ENCODE assay signal across 8 mouse cellular contexts in genomic region chr3:81932141-81933101, GRCm38 (mm10). TPM values are rescaled to one million over a fixed set of nuclear protein-coding genes. Genes with fewer than 3 reads are reported as not detected.
DNase-seq lines count a peak whose midpoint lies in the region; ATAC-seq and TF ChIP-seq lines count a peak whose summit lies in the region.

TSS of gene Ctso (plus strand) at chr3:81932601.

- ATAC-seq in lung, embryonic 15.5 days (ENCODE audit: borderline replicate concordance, extremely low read depth, low FRiP score, low TSS enrichment), result peak; percentile 93

- H3K4me3 ChIP-seq in hindbrain, embryonic 10.5 days, result peak within 1 kb of the TSS; percentile 81
- H3K4me3 ChIP-seq in lung, embryonic 15.5 days, result peak within 1 kb of the TSS; percentile 96
- peak within 1 kb of the TSS; percentile 72 for H3K4me3 ChIP-seq in olfactory bulb, adult 2 months (ENCODE audit: insufficient read depth, low read depth, low read length)

- peak within 1 kb of the TSS; percentile 54 for H3K4me2 ChIP-seq in lung, embryonic 15.5 days

- peak; percentile 88 for DNase-seq in MN1 (ENCODE audit: low spot score)
- DNase-seq in cerebellum, adult 9-11 months, result peak; percentile 79
- DNase-seq in frontal cortex, adult 2 months (ENCODE audit: extremely low spot score in 1 of 2, low spot score in 1 of 2), result peak; percentile 67 to 93
- peak; percentile 83 for DNase-seq in hindbrain, embryonic 10.5 days (ENCODE audit: low spot score)
- peak; percentile 78 for DNase-seq in layer of hippocampus, adult 9-10 months (ENCODE audit: low spot score)
- DNase-seq in thymus, adult 18-20 months, result peak; percentile 75 to 77

- no peaks in the 10 kb centered on the region for H3K9me3 ChIP-seq in hindbrain, embryonic 10.5 days
- no peaks in the 10 kb centered on the region for H3K9me3 ChIP-seq in lung, embryonic 15.5 days

- H3K4me1 ChIP-seq in hindbrain, embryonic 10.5 days (replicated peaks), result peaks cover 14% of the 10 kb centered on the region
- H3K4me1 ChIP-seq in lung, embryonic 15.5 days, result peaks cover 9% of the 10 kb centered on the region; the same call in 1 of the 2 replicates
- no peaks in the 10 kb centered on the region for H3K4me1 ChIP-seq in olfactory bulb, adult 2 months (ENCODE audit: control insufficient read depth, insufficient read depth, low read length)

- peak within 1 kb of the TSS; percentile 92 for H3K9ac ChIP-seq in lung, embryonic 15.5 days

- 12% methylated on average over 27 of the region's 27 CpGs for WGBS in hindbrain, embryonic 10.5 days
- WGBS in lung, embryonic 15.5 days, result 11% methylated on average over 27 of the region's 27 CpGs
- 6% methylated on average over 27 of the region's 27 CpGs for WGBS in olfactory bulb, adult 2 months

- no peak for TF ChIP-seq POLR2A in olfactory bulb, adult 2 months (IDR thresholded peaks at IDR 0.05; ENCODE audit: insufficient read depth, low read depth, low read length)

- no peaks in the 10 kb centered on the region for H3K27me3 ChIP-seq in hindbrain, embryonic 10.5 days (ENCODE audit: insufficient read depth, poor library complexity, severe bottlenecking)
- H3K27me3 ChIP-seq in lung, embryonic 15.5 days, result no peaks in the 10 kb centered on the region

- peak; percentile 51; the same call in 1 of the 2 replicates for TF ChIP-seq CTCF in olfactory bulb, adult 2 months (IDR thresholded peaks at IDR 0.05; ENCODE audit: insufficient read depth, low read depth, low read length)

- H3K27ac ChIP-seq in hindbrain, embryonic 10.5 days, result peak within 1 kb of the TSS; percentile 95
- peak within 1 kb of the TSS; percentile 95 for H3K27ac ChIP-seq in lung, embryonic 15.5 days
- peak within 1 kb of the TSS; percentile 70 for H3K27ac ChIP-seq in olfactory bulb, adult 2 months (ENCODE audit: insufficient read depth, low read depth, low read length)

- no peaks in the 10 kb centered on the region for H3K36me3 ChIP-seq in hindbrain, embryonic 10.5 days
- no peaks in the 10 kb centered on the region for H3K36me3 ChIP-seq in lung, embryonic 15.5 days

RNA-seq across cellular contexts. Expression of gene Ctso, which starts in this region (rescaled TPM):
- 28.6 and 32.6 TPM in 2 replicates for polyA plus RNA-seq in frontal cortex, adult 2 months (2012; rRNA removed)
- polyA plus RNA-seq in hindbrain, embryonic 10.5 days (2016; fragmentation: Nextera tagmentation; extraction: Ambion mirVana), result 6.3 and 7.9 TPM in 2 replicates
- 19.4 and 22.9 TPM in 2 replicates for polyA plus RNA-seq in lung, embryonic 15.5 days (2015; fragmentation: Nextera tagmentation; extraction: Ambion mirVana)
- not detected in 2 replicates for polyA plus RNA-seq in olfactory bulb, adult 2 months (2012; ENCODE audit: insufficient read depth, insufficient read length, low replicate concordance, missing spikeins)

Comparison
In these comparisons a context has a peak if more than half of its experiments do, and no peak if none do; other contexts are left out.
1. Peak in every context shown above with its lines: DNase-seq, ATAC-seq, H3K4me3 ChIP-seq and H3K27ac ChIP-seq.